Mouse (Mus musculus) heart, adult 2 months (tissue): ENCODE data around the gene Atp2b2. TPM values are rescaled to one million over a fixed set of nuclear protein-coding genes. Genes with fewer than 3 reads are reported as not detected.

Experiments
- DNase-seq, 2 experiments: peaks; one replicate each; pipeline ENCODE4 v3.0.0; 2021
- H3K27ac ChIP-seq: fragments of 200-600 bp; 2 replicates; pipeline ENCODE4 v1.8.1; 2022
- H3K27me3 ChIP-seq: fragments of 200-500 bp; 2 replicates; pipeline ENCODE4 v1.6.1; 2012; ENCODE audit warnings: mild to moderate bottlenecking, low read length, inconsistent platforms, mixed read lengths; ENCODE audit not compliant: control insufficient read depth, insufficient read depth
- H3K36me3 ChIP-seq: fragments of 200-500 bp; 2 replicates; pipeline ENCODE4 v1.6.1; 2012; ENCODE audit warnings: low read length, inconsistent platforms; ENCODE audit not compliant: control insufficient read depth, insufficient read depth
- H3K4me1 ChIP-seq: fragments of 200-500 bp; 2 replicates; pipeline ENCODE4 v1.6.1; 2011; ENCODE audit warnings: low read length; ENCODE audit not compliant: control insufficient read depth, insufficient read depth
- H3K4me3 ChIP-seq: fragments of 200-600 bp; 2 replicates; pipeline ENCODE4 v1.8.1; 2022
- H3K79me2 ChIP-seq: fragments of 200-500 bp; replicated peaks from 2 replicates; pipeline ENCODE4 v1.6.1; 2012; ENCODE audit warnings: mild to moderate bottlenecking, inconsistent platforms, low read length, moderate library complexity, mixed read lengths; ENCODE audit not compliant: control insufficient read depth, insufficient read depth
- H3K9ac ChIP-seq: fragments of 200-500 bp; 2 replicates; pipeline ENCODE4 v1.6.1; 2012; ENCODE audit warnings: low read depth, mild to moderate bottlenecking, control low read depth, inconsistent platforms, low read length, mixed read lengths
- CTCF ChIP-seq: fragments of 200-600 bp; IDR thresholded peaks from 2 replicates; pipeline ENCODE4 v1.8.1; 2022; ENCODE audit warnings: antibody characterized with exemption, mild to moderate bottlenecking, moderate library complexity
- EP300 ChIP-seq: fragments of 200-500 bp; IDR thresholded peaks from 2 replicates; pipeline ENCODE4 v1.6.1; 2011; ENCODE audit warnings: low read depth, low read length, control low read depth; ENCODE audit not compliant: insufficient read depth
- POLR2A ChIP-seq: fragments of 200-500 bp; IDR thresholded peaks from 2 replicates; pipeline ENCODE4 v1.6.1; 2011; ENCODE audit warnings: mild to moderate bottlenecking, low read depth, low read length, control low read depth; ENCODE audit not compliant: insufficient read depth
- WGBS: fragments of 180-500 bp; shearing (Covaris S2); methylation state at CpG from one replicate; pipeline ENCODE4 v1.1.7; 2018; 5-methylcytosine and 5-hydroxymethylcytosine counted together
- intact Hi-C: fragments of 180-260 bp; cut with DNase I; formaldehyde crosslinking; loops from one replicate; pipeline ENCODE4 v1.15.1; 2025
- long read RNA-seq: library from polyadenylated mRNA; stranded (forward); transcript quantifications from one replicate; pipeline ENCODE4 v2.0.0, GENCODE M21; 2021
- polyA plus RNA-seq: library from polyadenylated mRNA; depleted of rRNA; stranded (reverse); fragments of >200 nt; gene quantifications from 2 replicates; pipeline ENCODE4 v1.2.3, GENCODE M21; 2012; rRNA removed
- total RNA-seq, 2 experiments: library from RNA; stranded (reverse); gene quantifications; 2 replicates each; pipeline ENCODE4 v1.2.3; 2021

Gene Atp2b2
- 1 to 10 TPM in 1 of 2 experiments, under 1 TPM in 1; 0.84 to 1.1 TPM for total RNA-seq
- polyA plus RNA-seq, result 0.47 and 0.64 TPM in 2 replicates
- long read RNA-seq, result 0 reads

GRCm38 (mm10) chr6:114042332-114042731 is at the start of gene Atp2b2:
Atp2b2 (minus strand) TSS chr6:114042613.
- H3K4me3 ChIP-seq, result peak within 1 kb of the TSS; percentile 32; the same call in 1 of the 2 replicates
- intact Hi-C loops, result no loop called here
- no peak within 1 kb of the TSS for H3K9ac ChIP-seq
- H3K27ac ChIP-seq, result no peak within 1 kb of the TSS
- H3K79me2 ChIP-seq, result no peaks in the 10 kb centered on the region
- 31% methylated on average over 12 of the region's 12 CpGs for WGBS
- no peaks in the 10 kb centered on the region for H3K36me3 ChIP-seq
- DNase-seq, result no peak
- H3K27me3 ChIP-seq, result peaks cover 3% of the 10 kb centered on the region
- TF ChIP-seq EP300 (no peak), CTCF (no peak), POLR2A (no peak)
- H3K4me1 ChIP-seq, result no peaks in the 10 kb centered on the region

GRCm38 (mm10) chr6:114089626-114090025 is 47.2 kb upstream of the Atp2b2 start:
- no peaks in the 10 kb centered on the region for H3K27me3 ChIP-seq
- 8% methylated on average over 5 of the region's 5 CpGs for WGBS
- peak; percentile 91 for TF ChIP-seq CTCF
- TF ChIP-seq EP300, result no peak
- TF ChIP-seq POLR2A, result no peak
- H3K9ac ChIP-seq, result no peak overlapping the region
- intact Hi-C loops, result loop anchor here (2.0 to 10.0 kb wide), 5 partner anchors 108 to 608 kb away; no protein-coding TSS in a partner anchor
- no peaks in the 10 kb centered on the region for H3K36me3 ChIP-seq
- H3K27ac ChIP-seq, result no peak overlapping the region
- no peak overlapping the region for H3K4me3 ChIP-seq
- DNase-seq, result peak; percentile 20 to 68
- H3K4me1 ChIP-seq, result no peaks in the 10 kb centered on the region
- H3K79me2 ChIP-seq, result no peaks in the 10 kb centered on the region

GRCm38 (mm10) chr6:114087106-114087505 is 44.7 kb upstream of the Atp2b2 start:
- Histone ChIP-seq H3K4me3 (no peak overlapping the region), H3K27me3 (no peaks in the 10 kb centered on the region), H3K36me3 (no peaks in the 10 kb centered on the region), H3K9ac (no peak overlapping the region), H3K27ac (no peak overlapping the region), H3K4me1 (no peaks in the 10 kb centered on the region), H3K79me2 (no peaks in the 10 kb centered on the region)
- WGBS, result 20% methylated on average over 7 of the region's 7 CpGs
- peak in 1 of 2 experiments; percentile 25 for DNase-seq
- intact Hi-C loops, result loop anchor here (5.0 kb wide), 2 partner anchors 110 to 610 kb away; no protein-coding TSS in a partner anchor
- TF ChIP-seq CTCF (no peak), EP300 (no peak), POLR2A (no peak)

- intact Hi-C loops, result loop anchor here (10.0 kb wide), 1 partner anchor 444 kb away; the partner anchor contains the start of gene Irak2
- Histone ChIP-seq H3K9ac (no peak overlapping the region), H3K27ac (no peak overlapping the region), H3K36me3 (no peaks in the 10 kb centered on the region), H3K27me3 (no peaks in the 10 kb centered on the region), H3K4me3 (no peak overlapping the region), H3K4me1 (no peaks in the 10 kb centered on the region), H3K79me2 (no peaks in the 10 kb centered on the region)
- TF ChIP-seq EP300, result no peak
- no peak for TF ChIP-seq CTCF
- no peak for TF ChIP-seq POLR2A
- no peak for DNase-seq
Observed at GRCm38 (mm10) chr6:114078556-114078955, 36.1 kb upstream of the Atp2b2 start.

GRCm38 (mm10) chr6:114076560-114076959 is 34.1 kb upstream of the Atp2b2 start:
- no peak for TF ChIP-seq EP300
- peak; percentile 72 for TF ChIP-seq CTCF
- no peak for TF ChIP-seq POLR2A
- Histone ChIP-seq H3K4me1 (no peaks in the 10 kb centered on the region), H3K27ac (no peak overlapping the region), H3K4me3 (no peak overlapping the region), H3K36me3 (no peaks in the 10 kb centered on the region), H3K27me3 (no peaks in the 10 kb centered on the region), H3K79me2 (no peaks in the 10 kb centered on the region), H3K9ac (no peak overlapping the region)
- peak; percentile 21 to 37 for DNase-seq
- intact Hi-C loops, result loop anchor here (10.0 kb wide), 1 partner anchor 442 kb away; the partner anchor contains the start of gene Irak2
- WGBS, result 46% methylated on average over 3 of the region's 3 CpGs

- no peaks in the 10 kb centered on the region for H3K4me1 ChIP-seq
- WGBS, result 54% methylated on average over 5 of the region's 5 CpGs
- H3K27me3 ChIP-seq, result no peaks in the 10 kb centered on the region
- intact Hi-C loops, result loop anchor here (10.0 kb wide), 1 partner anchor 441 kb away; the partner anchor contains the start of gene Irak2
- H3K27ac ChIP-seq, result no peak overlapping the region
- no peak overlapping the region for H3K4me3 ChIP-seq
- H3K9ac ChIP-seq, result no peak overlapping the region
- TF ChIP-seq CTCF (no peak), EP300 (no peak), POLR2A (no peak)
- no peaks in the 10 kb centered on the region for H3K79me2 ChIP-seq
- no peak for DNase-seq
- no peaks in the 10 kb centered on the region for H3K36me3 ChIP-seq
Observed at GRCm38 (mm10) chr6:114076061-114076460, 33.6 kb upstream of the Atp2b2 start.
